Comparison of ENCODE assay signal across 26 mouse cellular contexts in the genomic region with DNA sequence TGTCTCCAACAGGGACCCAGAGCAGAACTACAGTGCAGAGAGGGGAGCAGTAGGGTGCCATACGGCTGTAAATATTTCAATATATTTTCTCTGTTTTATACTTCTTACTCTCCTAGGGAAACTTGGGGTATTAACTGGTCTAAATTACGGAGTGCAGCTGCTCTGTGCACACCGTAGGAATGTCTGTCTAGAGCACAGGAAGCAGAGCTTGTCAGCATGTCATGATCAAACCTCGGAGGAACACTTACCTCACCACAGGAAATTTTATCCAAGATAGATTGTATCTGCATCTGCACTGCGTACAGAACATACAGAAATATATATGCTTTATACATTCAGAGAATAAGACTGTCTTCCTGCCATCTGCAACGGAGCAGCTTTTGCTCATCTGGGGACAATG. TPM values are rescaled to one million over a fixed set of nuclear protein-coding genes. Genes with fewer than 3 reads are reported as not detected.
DNase-seq lines count a peak whose midpoint lies in the region; ATAC-seq and TF ChIP-seq lines count a peak whose summit lies in the region.
"Had no signal": no experiment of that assay in that cellular context is flagged by ENCODE, and none has a peak within 500 bp of the region (broad histone marks: within the 10 kb centered on the region; RNA-seq: fewer than 3 reads in every experiment).

No protein-coding gene starts in this region.

- H3ac ChIP-seq in C2C12 (ENCODE audit: control insufficient read depth, insufficient read length, low read depth): no peak overlapping the region

- H3K36me3 ChIP-seq in hindbrain, postnatal 0 days (ENCODE audit: insufficient read depth, low read length): no peaks in the 10 kb centered on the region
- no peaks in the 10 kb centered on the region for H3K36me3 ChIP-seq in hindbrain, embryonic 13.5 days
- H3K36me3 ChIP-seq in C2C12 (ENCODE audit: control insufficient read depth, insufficient read depth): no peaks in the 10 kb centered on the region
- H3K36me3 ChIP-seq in limb, embryonic 13.5 days: no peaks in the 10 kb centered on the region

- H3K79me3 ChIP-seq in C2C12 (ENCODE audit: low read depth): no peaks in the 10 kb centered on the region

- no peak overlapping the region for H3K9ac ChIP-seq in hindbrain, postnatal 0 days (replicated peaks; ENCODE audit: low read length)
- no peak overlapping the region for H3K9ac ChIP-seq in hindbrain, embryonic 13.5 days
- H3K9ac ChIP-seq in limb, embryonic 13.5 days: no peak overlapping the region
- H3K9ac ChIP-seq: forebrain, embryonic 13.5 days had no signal

- no peak overlapping the region for H3K27ac ChIP-seq in hindbrain, postnatal 0 days
- no peak overlapping the region for H3K27ac ChIP-seq in hindbrain, embryonic 13.5 days
- no peak overlapping the region for H3K27ac ChIP-seq in limb, embryonic 13.5 days
- H3K27ac ChIP-seq: forebrain, embryonic 13.5 days had no signal

- H3K4me2 ChIP-seq in hindbrain, postnatal 0 days (ENCODE audit: low read depth, low read length): no peak overlapping the region
- no peak overlapping the region for H3K4me2 ChIP-seq in hindbrain, embryonic 13.5 days
- no peak overlapping the region for H3K4me2 ChIP-seq in limb, embryonic 13.5 days (replicated peaks)
- H3K4me2 ChIP-seq: forebrain, embryonic 13.5 days; heart, embryonic 11.5 days had no signal

- no peaks in the 10 kb centered on the region for H3K79me2 ChIP-seq in C2C12 (ENCODE audit: control insufficient read depth, insufficient read depth)

- H3K4me3 ChIP-seq in hindbrain, postnatal 0 days (ENCODE audit: low read length): no peak overlapping the region
- no peak overlapping the region for H3K4me3 ChIP-seq in hindbrain, embryonic 13.5 days
- H3K4me3 ChIP-seq in C2C12 (ENCODE audit: insufficient read depth, poor library complexity, severe bottlenecking): no peak overlapping the region
- no peak overlapping the region for H3K4me3 ChIP-seq in limb, embryonic 13.5 days
- H3K4me3 ChIP-seq: erythroblast, embryonic 14.5 days; forebrain, embryonic 13.5 days; megakaryocyte, embryonic 14.5 days had no signal

- H3K27me3 ChIP-seq in hindbrain, postnatal 0 days (ENCODE audit: insufficient read depth, low read length): no peaks in the 10 kb centered on the region
- H3K27me3 ChIP-seq in hindbrain, embryonic 13.5 days: no peaks in the 10 kb centered on the region
- no peaks in the 10 kb centered on the region for H3K27me3 ChIP-seq in C2C12 (ENCODE audit: control insufficient read depth, insufficient read depth, insufficient read length)
- no peaks in the 10 kb centered on the region for H3K27me3 ChIP-seq in limb, embryonic 13.5 days
- H3K27me3 ChIP-seq: forebrain, embryonic 13.5 days; Patski had no signal

- WGBS in hindbrain, postnatal 0 days: 60% methylated on average over 6 of the region's 6 CpGs
- 58% methylated on average over 6 of the region's 6 CpGs for WGBS in hindbrain, embryonic 13.5 days
- WGBS in limb, embryonic 13.5 days: 41% methylated on average over 6 of the region's 6 CpGs

- no peaks in the 10 kb centered on the region for H3K9me3 ChIP-seq in hindbrain, postnatal 0 days (ENCODE audit: low read length)
- no peaks in the 10 kb centered on the region for H3K9me3 ChIP-seq in hindbrain, embryonic 13.5 days
- no peaks in the 10 kb centered on the region for H3K9me3 ChIP-seq in limb, embryonic 13.5 days
- H3K9me3 ChIP-seq: forebrain, embryonic 13.5 days; megakaryocyte, embryonic 14.5 days had no signal

- DNase-seq in hindbrain, postnatal 0 days (ENCODE audit: low spot score): no peak
- peak; percentile 72 for DNase-seq in 416B (ENCODE audit: low read depth)
- no peak for DNase-seq in embryo, embryonic 11 days
- no peak for DNase-seq in left cerebral cortex, adult 8-10 months (ENCODE audit: low spot score in 2 of 2)
- DNase-seq: adrenal gland, postnatal 25 days; cerebellum, adult 11 months; cerebellum, postnatal 10 days; gastrocnemius, postnatal 25 days; heart, postnatal 36 days; kidney, adult 9 months; kidney, postnatal 36 days; liver; lung, postnatal 14 days; midbrain, embryonic 14.5 days; retina, postnatal 1 day; right cerebral cortex, postnatal 4 days; thymus, postnatal 36 days had no signal

- TF ChIP-seq CTCF in hindbrain, postnatal 0 days (IDR thresholded peaks at IDR 0.05; ENCODE audit: low read depth): no peak
- TF ChIP-seq CTCF in C2C12 (IDR thresholded peaks at IDR 0.05; ENCODE audit: control insufficient read depth, insufficient read depth, insufficient read length): no peak

- H3K4me1 ChIP-seq in hindbrain, postnatal 0 days (ENCODE audit: insufficient read depth, low read length): 0 out of 2 replicates have a peak, but pooled peaks cover 2% of the 10 kb centered on the region
- 0 out of 2 replicates have a peak, but pooled peaks cover 3% of the 10 kb centered on the region for H3K4me1 ChIP-seq in hindbrain, embryonic 13.5 days (replicated peaks)
- peaks cover 29% of the 10 kb centered on the region for H3K4me1 ChIP-seq in limb, embryonic 13.5 days
- H3K4me1 ChIP-seq: forebrain, embryonic 13.5 days had no signal

- ATAC-seq in hindbrain, postnatal 0 days: 0 out of 2 replicates have a peak, but pooled peaks have one; percentile 32
- ATAC-seq in hindbrain, embryonic 13.5 days (ENCODE audit: low FRiP score): no peak
- peak; percentile 68; the same call in 1 of the 2 replicates for ATAC-seq in limb, embryonic 13.5 days (ENCODE audit: low FRiP score, low read depth)
- ATAC-seq: CD4-positive, CD25-positive, alpha-beta regulatory T cell, adult 4 months; forebrain, embryonic 13.5 days; Patski had no signal

TF ChIP-seq in C2C12, 6 proteins besides CTCF, POLR2A, EP300 and RAD21:
- no peak for TF ChIP-seq MYOG (IDR thresholded peaks at IDR 0.05; ENCODE audit: control insufficient read depth, extremely low read depth, insufficient read length)
- TF ChIP-seq MYOD1 (IDR thresholded peaks at IDR 0.05; ENCODE audit: control insufficient read depth, insufficient read length, low read depth): peak; percentile 45
TF ChIP-seq in C2C12: peak in this region for 1.

RNA-seq across cellular contexts. Expression of a gene that starts 13.4 kb away (rescaled TPM):
- total RNA-seq in hindbrain, postnatal 0 days (2014; rRNA removed): 9.0 and 9.9 TPM in 2 replicates
- polyA plus RNA-seq in hindbrain, postnatal 0 days (2015; fragmentation: Nextera tagmentation; extraction: Ambion mirVana): 5.2 and 5.9 TPM in 2 replicates
- 7.5 and 8.3 TPM in 2 replicates for polyA plus RNA-seq in hindbrain, embryonic 13.5 days (2015; fragmentation: Nextera tagmentation; extraction: Ambion mirVana)
- polyA plus RNA-seq in C2C12 (2012; fragmentation: generic; extraction: Trizol): 3.6 TPM
- 6.9 and 7.3 TPM in 2 replicates for polyA plus RNA-seq in limb, embryonic 13.5 days (2015; fragmentation: Nextera tagmentation; extraction: Ambion mirVana)
- 10 to 100 TPM; 10.4 to 15.0 (median 11.7) TPM for total RNA-seq in left cerebral cortex, adult 8-10 months (2022)
